Mouse (Mus musculus): ENCODE measurements around the gene Nim1k. TPM values are rescaled to one million over a fixed set of nuclear protein-coding genes. Genes with fewer than 3 reads are reported as not detected.

Gene Nim1k
- polyA plus RNA-seq, 1 experiment from 2014 or later, result 0.53 TPM

DNA sequence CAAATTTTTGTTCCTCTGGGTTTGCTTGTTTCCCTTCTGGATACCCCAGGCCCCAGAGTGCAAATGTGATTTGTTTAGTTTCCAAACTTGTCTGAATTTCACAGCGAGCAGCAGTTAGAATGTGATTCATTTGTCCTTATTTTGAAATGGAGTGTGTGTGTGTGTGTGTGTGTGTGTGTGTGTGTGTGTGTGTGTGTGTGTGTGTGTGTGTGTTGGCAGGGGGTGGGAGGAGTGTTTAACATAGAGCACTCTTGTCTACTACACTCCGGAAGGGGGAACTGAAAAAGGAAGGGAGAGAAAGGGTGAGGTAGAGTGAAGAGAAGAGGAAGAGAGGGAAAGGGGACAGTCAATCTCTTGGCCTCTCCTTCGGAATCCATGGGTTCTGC is 1.1 kb downstream of the Nim1k start:
- no peaks in the 10 kb centered on the region for H3K36me3 ChIP-seq (ENCODE audit: control insufficient read depth, insufficient read depth)
- no peak overlapping the region for H3K9ac ChIP-seq (ENCODE audit: low read depth, low read length)
- 31% methylated on average over 3 of the region's 3 CpGs for WGBS
- H3K4me3 ChIP-seq (ENCODE audit: low read depth, low read length), result no peak overlapping the region
- no peak overlapping the region; the same call in 1 of the 2 replicates for H3K4me2 ChIP-seq (replicated peaks; ENCODE audit: low read depth)
- H3K27ac ChIP-seq (ENCODE audit: low read depth, low read length), result no peak overlapping the region
- ATAC-seq, result no peak
- no peaks in the 10 kb centered on the region for H3K4me1 ChIP-seq (replicated peaks; ENCODE audit: control insufficient read depth, insufficient read depth, low read length)
- no peaks in the 10 kb centered on the region for H3K9me3 ChIP-seq (ENCODE audit: control insufficient read depth)
- no peaks in the 10 kb centered on the region for H3K27me3 ChIP-seq (replicated peaks; ENCODE audit: control insufficient read depth, insufficient read depth, low read length)
- no peak for TF ChIP-seq CTCF (IDR thresholded peaks at IDR 0.05; ENCODE audit: low read depth)

DNA sequence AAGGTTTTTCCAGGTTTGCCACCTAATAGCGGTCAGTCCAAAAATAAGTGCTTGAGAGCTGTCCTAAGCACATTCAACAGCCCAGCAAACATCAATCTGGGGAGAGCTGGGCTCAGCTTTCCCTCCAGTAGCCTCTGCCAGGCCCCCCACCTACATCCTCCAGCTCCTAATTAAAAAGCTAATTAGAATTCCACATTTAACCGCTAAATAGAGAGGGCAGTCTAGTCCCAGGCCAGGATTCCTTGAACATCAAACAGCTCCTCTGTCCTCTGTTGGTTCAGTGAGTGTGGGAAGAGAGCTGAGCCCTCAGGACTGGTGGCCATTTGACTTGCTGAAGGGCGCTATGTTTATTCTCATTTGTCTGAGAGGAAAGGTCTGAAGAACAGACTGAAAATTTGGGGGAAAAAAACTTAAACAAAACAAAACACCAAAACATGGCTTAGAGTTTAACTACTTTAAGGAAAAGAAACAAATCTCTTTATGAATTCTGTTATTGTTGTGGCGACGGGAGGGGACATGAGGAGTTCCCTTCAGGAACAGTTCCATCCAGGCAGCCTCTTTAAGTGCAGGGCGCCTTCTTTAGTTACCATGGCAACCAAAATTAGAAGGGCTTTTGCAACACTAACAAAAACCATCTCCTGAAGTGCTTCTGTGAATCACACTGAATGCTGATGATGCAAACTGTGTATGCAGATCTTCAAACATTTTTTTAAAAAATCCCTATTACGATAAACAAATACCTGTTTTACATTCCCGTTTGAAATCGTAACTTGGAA is 1.6 kb downstream of the Nim1k start:
- no peaks in the 10 kb centered on the region for H3K27me3 ChIP-seq (replicated peaks; ENCODE audit: control insufficient read depth, insufficient read depth, low read length)
- H3K9me3 ChIP-seq (ENCODE audit: control insufficient read depth), result no peaks in the 10 kb centered on the region
- no peaks in the 10 kb centered on the region for H3K4me1 ChIP-seq (replicated peaks; ENCODE audit: control insufficient read depth, insufficient read depth, low read length)
- WGBS, result 65% methylated on average over 9 of the region's 9 CpGs
- H3K4me2 ChIP-seq (replicated peaks; ENCODE audit: low read depth), result no peak overlapping the region
- no peak for ATAC-seq
- H3K36me3 ChIP-seq (ENCODE audit: control insufficient read depth, insufficient read depth), result no peaks in the 10 kb centered on the region
- H3K27ac ChIP-seq (ENCODE audit: low read depth, low read length), result no peak overlapping the region
- no peak overlapping the region for H3K9ac ChIP-seq (ENCODE audit: low read depth, low read length)
- no peak for TF ChIP-seq CTCF (IDR thresholded peaks at IDR 0.05; ENCODE audit: low read depth)
- no peak overlapping the region for H3K4me3 ChIP-seq (ENCODE audit: low read depth, low read length)

DNA sequence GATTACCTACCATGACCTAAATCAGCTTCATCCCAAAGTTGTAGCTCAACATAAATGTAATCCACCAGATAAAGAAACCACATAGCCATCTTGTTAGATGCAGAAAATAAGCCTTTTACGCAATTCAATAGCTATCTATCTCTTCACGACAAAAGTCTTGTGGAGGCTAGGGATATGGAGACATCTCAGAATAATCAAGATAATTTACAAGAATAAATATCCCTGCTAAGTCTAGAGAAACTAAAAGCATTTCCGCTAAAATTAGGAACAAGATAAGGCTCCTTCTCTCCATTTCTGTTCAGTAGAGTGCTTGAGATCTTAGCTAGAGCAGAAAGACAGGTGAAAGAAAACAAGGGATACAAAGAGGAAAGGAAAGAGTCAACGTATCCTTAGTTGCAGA is 8.8 kb downstream of the Nim1k start:
- Histone ChIP-seq H3K27ac (ENCODE audit: low read depth, low read length) (no peak overlapping the region), H3K4me3 (ENCODE audit: low read depth, low read length) (no peak overlapping the region), H3K4me2 (replicated peaks; ENCODE audit: low read depth) (no peak overlapping the region), H3K36me3 (ENCODE audit: control insufficient read depth, insufficient read depth) (no peaks in the 10 kb centered on the region), H3K9me3 (ENCODE audit: control insufficient read depth) (no peaks in the 10 kb centered on the region), H3K27me3 (replicated peaks; ENCODE audit: control insufficient read depth, insufficient read depth, low read length) (no peaks in the 10 kb centered on the region), H3K4me1 (replicated peaks; ENCODE audit: control insufficient read depth, insufficient read depth, low read length) (no peaks in the 10 kb centered on the region), H3K9ac (ENCODE audit: low read depth, low read length) (no peak overlapping the region)
- ATAC-seq, result no peak
- WGBS, result 78% methylated on average over 4 of the region's 4 CpGs
- no peak for TF ChIP-seq CTCF (IDR thresholded peaks at IDR 0.05; ENCODE audit: low read depth)

DNA sequence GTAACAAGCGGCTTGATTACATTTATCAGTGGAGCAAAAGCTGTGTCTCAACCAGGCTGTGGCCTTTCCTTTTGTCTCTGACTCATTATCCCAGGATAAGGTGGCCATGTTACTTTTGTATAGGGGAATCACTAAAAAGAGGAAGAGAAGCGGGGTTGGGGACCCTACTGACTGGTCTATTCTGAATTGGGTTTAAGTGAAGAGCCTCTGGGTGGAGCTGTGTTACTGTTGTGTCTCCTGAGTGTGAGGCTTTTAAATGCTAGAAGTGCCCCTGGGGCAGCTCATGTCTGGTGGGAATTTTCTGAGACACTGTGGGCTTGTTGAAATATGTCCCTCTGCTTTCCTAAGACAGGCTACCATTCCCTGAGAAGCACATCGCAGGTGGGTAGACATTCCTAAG is 12.2 kb downstream of the Nim1k start:
- Histone ChIP-seq H3K9me3 (ENCODE audit: control insufficient read depth) (no peaks in the 10 kb centered on the region), H3K4me1 (replicated peaks; ENCODE audit: control insufficient read depth, insufficient read depth, low read length) (no peaks in the 10 kb centered on the region), H3K4me2 (replicated peaks; ENCODE audit: low read depth) (no peak overlapping the region), H3K27me3 (replicated peaks; ENCODE audit: control insufficient read depth, insufficient read depth, low read length) (no peaks in the 10 kb centered on the region), H3K9ac (ENCODE audit: low read depth, low read length) (no peak overlapping the region), H3K27ac (ENCODE audit: low read depth, low read length) (no peak overlapping the region), H3K4me3 (ENCODE audit: low read depth, low read length) (no peak overlapping the region), H3K36me3 (ENCODE audit: control insufficient read depth, insufficient read depth) (no peaks in the 10 kb centered on the region)
- 70% methylated on average over 3 of the region's 3 CpGs for WGBS
- ATAC-seq, result no peak
- TF ChIP-seq CTCF (IDR thresholded peaks at IDR 0.05; ENCODE audit: low read depth), result no peak

DNA sequence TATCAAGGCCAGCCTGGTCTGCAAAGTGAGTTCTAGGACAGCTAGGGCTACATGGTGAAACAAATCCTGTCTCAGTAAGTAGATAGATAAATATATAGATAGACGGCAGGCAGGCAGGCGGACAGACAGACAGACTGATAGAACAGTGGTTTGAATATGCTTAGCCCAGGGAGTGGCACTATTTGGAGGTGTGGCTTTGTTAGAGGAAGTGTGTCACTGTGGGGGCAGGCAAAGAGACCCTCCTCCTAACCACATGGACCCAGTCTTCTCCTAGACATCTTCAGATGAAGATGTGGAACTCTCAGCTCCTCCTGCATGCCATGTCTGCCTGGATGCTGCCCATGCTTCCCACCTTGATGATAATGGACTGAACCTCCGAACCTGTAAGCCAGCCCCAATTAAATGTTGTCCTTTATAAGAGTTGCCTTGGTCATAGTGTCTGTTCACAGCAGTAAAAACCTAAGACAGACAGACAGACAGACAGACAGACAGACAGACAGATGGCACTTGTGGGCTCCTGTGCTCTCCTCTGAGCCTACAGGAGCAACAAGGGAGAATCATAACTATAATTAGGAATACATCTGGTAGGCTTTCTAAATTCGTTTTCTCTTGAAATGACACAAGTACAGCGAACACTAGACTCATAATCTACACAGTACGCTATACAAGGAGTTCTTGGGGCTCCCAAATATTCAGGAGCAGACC is 12.8 kb downstream of the Nim1k start:
- ATAC-seq, result no peak
- Histone ChIP-seq H3K27ac (ENCODE audit: low read depth, low read length) (no peak overlapping the region), H3K4me2 (replicated peaks; ENCODE audit: low read depth) (no peak overlapping the region), H3K4me1 (replicated peaks; ENCODE audit: control insufficient read depth, insufficient read depth, low read length) (no peaks in the 10 kb centered on the region), H3K36me3 (ENCODE audit: control insufficient read depth, insufficient read depth) (no peaks in the 10 kb centered on the region), H3K4me3 (ENCODE audit: low read depth, low read length) (no peak overlapping the region), H3K9me3 (ENCODE audit: control insufficient read depth) (no peaks in the 10 kb centered on the region), H3K27me3 (replicated peaks; ENCODE audit: control insufficient read depth, insufficient read depth, low read length) (no peaks in the 10 kb centered on the region), H3K9ac (ENCODE audit: low read depth, low read length) (no peak overlapping the region)
- no peak for TF ChIP-seq CTCF (IDR thresholded peaks at IDR 0.05; ENCODE audit: low read depth)
- WGBS, result 73% methylated on average over 6 of the region's 6 CpGs

DNA sequence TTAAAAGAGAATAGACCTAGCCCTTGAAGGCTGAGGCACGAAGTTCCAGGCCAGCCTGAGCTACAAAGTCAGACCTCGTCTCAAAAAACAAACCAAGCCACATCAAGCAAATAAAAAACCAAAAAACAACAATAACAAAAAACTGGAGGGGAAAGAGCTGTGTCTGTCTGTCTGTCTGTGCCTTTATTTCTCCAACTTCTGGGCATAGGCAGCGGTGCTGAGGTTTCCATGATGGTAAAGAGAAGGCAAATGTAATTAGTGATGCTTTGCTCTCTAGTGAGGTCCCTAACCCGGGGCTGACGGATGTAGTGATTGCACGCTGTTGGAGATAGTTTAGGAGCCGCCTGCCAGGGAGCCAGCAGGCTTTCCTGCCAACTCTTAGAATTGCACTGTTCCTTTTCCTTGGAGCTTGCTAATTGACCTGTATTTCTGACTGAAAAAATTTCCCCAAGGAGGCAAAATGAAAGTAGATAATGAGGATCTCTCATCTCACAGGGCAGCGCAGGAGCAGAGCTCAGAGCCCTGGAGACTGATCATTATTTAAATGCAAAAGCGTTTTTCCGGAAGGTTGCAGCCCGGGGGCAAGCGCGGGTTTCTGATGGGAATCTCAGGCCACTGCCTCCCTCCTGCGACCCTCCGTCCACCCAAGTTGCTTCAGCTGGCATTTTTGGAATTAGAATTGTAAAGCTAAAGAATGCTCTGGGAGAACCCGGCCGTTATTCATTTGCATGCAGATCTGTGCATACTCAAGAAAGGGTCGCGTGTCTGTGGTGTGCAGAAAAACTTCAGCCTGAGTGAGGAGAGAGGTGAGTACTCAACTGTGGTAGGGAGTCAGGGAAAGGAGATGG is 14.1 kb downstream of the Nim1k start:
- H3K27me3 ChIP-seq (replicated peaks; ENCODE audit: control insufficient read depth, insufficient read depth, low read length), result no peaks in the 10 kb centered on the region
- peak overlapping the region; percentile 59 for H3K4me2 ChIP-seq (replicated peaks; ENCODE audit: low read depth)
- H3K36me3 ChIP-seq (ENCODE audit: control insufficient read depth, insufficient read depth), result no peaks in the 10 kb centered on the region
- 25% methylated on average over 19 of the region's 19 CpGs for WGBS
- H3K4me1 ChIP-seq (replicated peaks; ENCODE audit: control insufficient read depth, insufficient read depth, low read length), result no peaks in the 10 kb centered on the region
- no peak overlapping the region for H3K9ac ChIP-seq (ENCODE audit: low read depth, low read length)
- H3K27ac ChIP-seq (ENCODE audit: low read depth, low read length), result no peak overlapping the region
- ATAC-seq, result no peak
- H3K9me3 ChIP-seq (ENCODE audit: control insufficient read depth), result no peaks in the 10 kb centered on the region
- H3K4me3 ChIP-seq (ENCODE audit: low read depth, low read length), result peak overlapping the region; percentile 14; the same call in 1 of the 2 replicates
- no peak for TF ChIP-seq CTCF (IDR thresholded peaks at IDR 0.05; ENCODE audit: low read depth)

Measured in intestine, postnatal 0 days (tissue).